Comparison of ENCODE assay signal across 8 mouse cellular contexts in the genomic region with DNA sequence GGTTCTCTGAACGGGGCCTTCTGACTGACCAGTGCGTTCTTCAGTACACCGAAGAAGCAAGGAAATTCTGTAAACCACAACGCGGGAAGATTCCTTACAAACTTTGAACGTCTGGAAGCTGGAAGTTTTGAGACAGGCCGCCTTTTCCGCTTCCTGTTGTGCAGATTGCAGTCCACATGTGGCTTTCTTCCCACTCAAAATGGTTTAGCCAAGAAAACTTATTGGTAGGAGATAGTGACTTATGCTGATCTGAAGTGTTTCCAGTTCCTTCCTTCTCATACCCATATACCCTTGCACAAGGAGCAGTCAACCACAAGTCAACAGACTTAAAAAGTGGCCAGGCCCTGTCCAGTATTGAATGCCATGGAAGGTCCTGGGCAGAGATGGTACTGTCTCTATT. TPM values are rescaled to one million over a fixed set of nuclear protein-coding genes. Genes with fewer than 3 reads are reported as not detected.
DNase-seq lines count a peak whose midpoint lies in the region; ATAC-seq and TF ChIP-seq lines count a peak whose summit lies in the region.

No protein-coding gene starts in this region.

- peaks cover 33% of the 10 kb centered on the region for H3K36me3 ChIP-seq in heart, embryonic 14.5 days (ENCODE audit: control insufficient read depth, insufficient read depth, low read length)
- peaks cover 23% of the 10 kb centered on the region for H3K36me3 ChIP-seq in hindbrain, embryonic 14.5 days (replicated peaks; ENCODE audit: control insufficient read depth, insufficient read depth)
- H3K36me3 ChIP-seq in midbrain, embryonic 13.5 days, result peaks cover 19% of the 10 kb centered on the region

- H3K4me3 ChIP-seq in heart, embryonic 14.5 days (ENCODE audit: control insufficient read depth in 1 of 2, insufficient read depth in 1 of 2, low read depth in 1 of 2, low read length in 2 of 2), result peak overlapping the region; percentile 11 to 83; a peak in 3 of 4 replicates
- peak overlapping the region; percentile 85 for H3K4me3 ChIP-seq in bone marrow macrophage, adult 2 months (ENCODE audit: insufficient read depth, low read length)
- H3K4me3 ChIP-seq in hindbrain, embryonic 14.5 days (replicated peaks; ENCODE audit: low read length), result peak overlapping the region; percentile 76
- peak overlapping the region; percentile 72 for H3K4me3 ChIP-seq in midbrain, embryonic 13.5 days (replicated peaks)

- H3K9ac ChIP-seq in heart, embryonic 14.5 days (ENCODE audit: low read length), result peak overlapping the region; percentile 87
- peak overlapping the region; percentile 71 for H3K9ac ChIP-seq in hindbrain, embryonic 14.5 days
- H3K9ac ChIP-seq in midbrain, embryonic 13.5 days (replicated peaks), result peak overlapping the region; percentile 77

- DNase-seq in heart, postnatal 10 days, result no peak
- no peak for DNase-seq in hindbrain, embryonic 14.5 days (ENCODE audit: low spot score)
- no peak for DNase-seq in right cerebral cortex, postnatal 14 days
- DNase-seq in gastrocnemius, postnatal 10 days, result no peak
- DNase-seq in adrenal gland, adult 18-20 months (ENCODE audit: low spot score in 2 of 2), result no peak

- peaks cover 3 to 21% of the 10 kb centered on the region in 2 experiments for H3K4me1 ChIP-seq in heart, embryonic 14.5 days (ENCODE audit: control insufficient read depth in 2 of 2, insufficient read depth in 2 of 2, low read length in 2 of 2)
- H3K4me1 ChIP-seq in bone marrow macrophage, adult 2 months (ENCODE audit: control insufficient read depth, insufficient read depth, low read length), result peaks cover 17% of the 10 kb centered on the region
- peaks cover 16% of the 10 kb centered on the region for H3K4me1 ChIP-seq in hindbrain, embryonic 14.5 days (replicated peaks; ENCODE audit: control insufficient read depth, insufficient read depth, low read length)
- peaks cover 32% of the 10 kb centered on the region for H3K4me1 ChIP-seq in midbrain, embryonic 13.5 days (replicated peaks)

- H3K9me3 ChIP-seq in heart, embryonic 14.5 days (ENCODE audit: control insufficient read depth, low read length), result no peaks in the 10 kb centered on the region
- no peaks in the 10 kb centered on the region for H3K9me3 ChIP-seq in hindbrain, embryonic 14.5 days (ENCODE audit: control insufficient read depth, low read length)
- no peaks in the 10 kb centered on the region for H3K9me3 ChIP-seq in midbrain, embryonic 13.5 days

- no peak for TF ChIP-seq CTCF in bone marrow macrophage, adult 2 months (IDR thresholded peaks at IDR 0.05; ENCODE audit: low read depth, low read length)

- WGBS in heart, embryonic 14.5 days, result 53% methylated on average over 8 of the region's 8 CpGs
- WGBS in hindbrain, embryonic 14.5 days, result 68% methylated on average over 8 of the region's 8 CpGs
- WGBS in midbrain, embryonic 13.5 days, result 77% methylated on average over 8 of the region's 8 CpGs

- peak overlapping the region; percentile 91 for H3K4me2 ChIP-seq in heart, embryonic 14.5 days (ENCODE audit: low read length)
- H3K4me2 ChIP-seq in hindbrain, embryonic 14.5 days (replicated peaks), result peak overlapping the region; percentile 80
- peak overlapping the region; percentile 94 for H3K4me2 ChIP-seq in midbrain, embryonic 13.5 days (replicated peaks)

- intact Hi-C loops in heart, postnatal 10 days (cut with DNase I), result no loop called here

- ATAC-seq in heart, embryonic 14.5 days (ENCODE audit: insufficient number of reproducible peaks, insufficient read depth, low FRiP score, low read depth), result no peak
- ATAC-seq in hindbrain, embryonic 14.5 days (ENCODE audit: low FRiP score), result no peak
- ATAC-seq in midbrain, embryonic 13.5 days, result no peak

- H3K27me3 ChIP-seq in heart, embryonic 14.5 days (ENCODE audit: control insufficient read depth, insufficient read depth, low read length), result no peaks in the 10 kb centered on the region
- no peaks in the 10 kb centered on the region for H3K27me3 ChIP-seq in hindbrain, embryonic 14.5 days (ENCODE audit: control insufficient read depth, insufficient read depth, low read length)
- peaks cover 5% of the 10 kb centered on the region; the same call in 1 of the 2 replicates for H3K27me3 ChIP-seq in midbrain, embryonic 13.5 days

- no peak for TF ChIP-seq POLR2A in bone marrow macrophage, adult 2 months (IDR thresholded peaks at IDR 0.05; ENCODE audit: borderline replicate concordance, low read depth, low read length)

- H3K27ac ChIP-seq in heart, embryonic 14.5 days (replicated peaks in 1 of 2; ENCODE audit: control insufficient read depth in 1 of 2, insufficient read depth in 1 of 2, low read depth in 2 of 2, low read length in 2 of 2), result no peak overlapping the region
- H3K27ac ChIP-seq in bone marrow macrophage, adult 2 months (ENCODE audit: insufficient read depth, low read depth, low read length), result 0 out of 2 replicates have a peak overlapping the region, but pooled peaks have one; percentile 9
- no peak overlapping the region for H3K27ac ChIP-seq in hindbrain, embryonic 14.5 days
- no peak overlapping the region for H3K27ac ChIP-seq in midbrain, embryonic 13.5 days

RNA-seq across cellular contexts. Expression of gene Ptges3l, which starts 1.0 kb away (rescaled TPM):
- polyA plus RNA-seq in heart, embryonic 14.5 days (2014; fragmentation: Nextera tagmentation; extraction: Ambion mirVana), result 81.7 and 96.0 TPM in 2 replicates
- 10 to 100 TPM; 37.4 to 39.7 TPM for total RNA-seq in heart, postnatal 10 days (2021)
- polyA plus RNA-seq in bone marrow macrophage, adult 2 months (2012; ENCODE audit: insufficient read depth, insufficient read length, missing spikeins), result 4.5 and 4.7 TPM in 2 replicates
- polyA plus RNA-seq in hindbrain, embryonic 14.5 days (2014; fragmentation: Nextera tagmentation; extraction: Ambion mirVana), result 1.9 and 2.2 TPM in 2 replicates
- 2.0 and 2.6 TPM in 2 replicates for polyA plus RNA-seq in midbrain, embryonic 13.5 days (2015; fragmentation: Nextera tagmentation; extraction: Ambion mirVana)
- total RNA-seq in gastrocnemius, postnatal 10 days (2021), result 100 to 1,000 TPM in 1 of 2 experiments, 10 to 100 TPM in 1; 90.6 to 101 TPM
- 1 to 10 TPM; 6.1 TPM for total RNA-seq in adrenal gland, adult 18-20 months (2021)

RNA-seq across cellular contexts. Expression of gene Rundc1, which starts 1.3 kb away (rescaled TPM):
- polyA plus RNA-seq in heart, embryonic 14.5 days (2014; fragmentation: Nextera tagmentation; extraction: Ambion mirVana), result 10.1 and 10.7 TPM in 2 replicates
- total RNA-seq in heart, postnatal 10 days (2021), result 10 to 100 TPM; 11.1 to 12.4 TPM
- 11.4 and 12.0 TPM in 2 replicates for polyA plus RNA-seq in bone marrow macrophage, adult 2 months (2012; ENCODE audit: insufficient read depth, insufficient read length, missing spikeins)
- polyA plus RNA-seq in hindbrain, embryonic 14.5 days (2014; fragmentation: Nextera tagmentation; extraction: Ambion mirVana), result 23.1 and 24.1 TPM in 2 replicates
- polyA plus RNA-seq in midbrain, embryonic 13.5 days (2015; fragmentation: Nextera tagmentation; extraction: Ambion mirVana), result 26.2 and 26.4 TPM in 2 replicates
- total RNA-seq in gastrocnemius, postnatal 10 days (2021), result 1 to 10 TPM; 6.5 to 6.8 TPM
- 10 to 100 TPM; 28.2 TPM for total RNA-seq in adrenal gland, adult 18-20 months (2021)

RNA-seq across cellular contexts. Expression of gene Gm27029, which starts 1.6 kb away (rescaled TPM):
- 10.2 and 17.4 TPM in 2 replicates for polyA plus RNA-seq in heart, embryonic 14.5 days (2014; fragmentation: Nextera tagmentation; extraction: Ambion mirVana)
- 1 to 10 TPM; 4.3 to 6.1 TPM for total RNA-seq in heart, postnatal 10 days (2021)
- 3.9 and 5.3 TPM in 2 replicates for polyA plus RNA-seq in bone marrow macrophage, adult 2 months (2012; ENCODE audit: insufficient read depth, insufficient read length, missing spikeins)
- 7.3 and 8.8 TPM in 2 replicates for polyA plus RNA-seq in hindbrain, embryonic 14.5 days (2014; fragmentation: Nextera tagmentation; extraction: Ambion mirVana)
- 6.6 and 8.5 TPM in 2 replicates for polyA plus RNA-seq in midbrain, embryonic 13.5 days (2015; fragmentation: Nextera tagmentation; extraction: Ambion mirVana)
- 1 to 10 TPM; 3.5 to 5.2 TPM for total RNA-seq in gastrocnemius, postnatal 10 days (2021)
- 1 to 10 TPM; 2.7 to 4.7 TPM for total RNA-seq in adrenal gland, adult 18-20 months (2021)

RNA-seq across cellular contexts. Expression of gene Aarsd1, which starts 8.8 kb away (rescaled TPM):
- polyA plus RNA-seq in heart, embryonic 14.5 days (2014; fragmentation: Nextera tagmentation; extraction: Ambion mirVana), result 42.2 and 45.4 TPM in 2 replicates
- total RNA-seq in heart, postnatal 10 days (2021), result 10 to 100 TPM; 17.9 to 19.2 TPM
- polyA plus RNA-seq in bone marrow macrophage, adult 2 months (2012; ENCODE audit: insufficient read depth, insufficient read length, missing spikeins), result 15.4 and 17.8 TPM in 2 replicates
- 82.4 and 85.3 TPM in 2 replicates for polyA plus RNA-seq in hindbrain, embryonic 14.5 days (2014; fragmentation: Nextera tagmentation; extraction: Ambion mirVana)
- 94.8 and 101 TPM in 2 replicates for polyA plus RNA-seq in midbrain, embryonic 13.5 days (2015; fragmentation: Nextera tagmentation; extraction: Ambion mirVana)
- 10 to 100 TPM; 17.4 to 17.6 TPM for total RNA-seq in gastrocnemius, postnatal 10 days (2021)
- total RNA-seq in adrenal gland, adult 18-20 months (2021), result 10 to 100 TPM; 29.1 to 38.1 TPM

RNA-seq across cellular contexts. Expression of gene Rpl27, which starts 15.9 kb away (rescaled TPM):
- 245 and 260 TPM in 2 replicates for polyA plus RNA-seq in heart, embryonic 14.5 days (2014; fragmentation: Nextera tagmentation; extraction: Ambion mirVana)
- 10 to 100 TPM; 63.3 to 68.3 TPM for total RNA-seq in heart, postnatal 10 days (2021)
- 519 and 718 TPM in 2 replicates for polyA plus RNA-seq in bone marrow macrophage, adult 2 months (2012; ENCODE audit: insufficient read depth, insufficient read length, missing spikeins)
- 248 and 297 TPM in 2 replicates for polyA plus RNA-seq in hindbrain, embryonic 14.5 days (2014; fragmentation: Nextera tagmentation; extraction: Ambion mirVana)
- polyA plus RNA-seq in midbrain, embryonic 13.5 days (2015; fragmentation: Nextera tagmentation; extraction: Ambion mirVana), result 303 and 310 TPM in 2 replicates
- total RNA-seq in gastrocnemius, postnatal 10 days (2021), result 10 to 100 TPM; 55.9 to 84.8 TPM
- 10 to 100 TPM; 68.8 to 83.9 TPM for total RNA-seq in adrenal gland, adult 18-20 months (2021)

Comparison
In these comparisons a context has a peak if more than half of its experiments do, and no peak if none do; other contexts are left out.
1. RNA of gene Ptges3l, which starts 1.0 kb away (polyA plus RNA-seq): 81.7 to 96.0 TPM in heart, embryonic 14.5 days; 4.5 to 4.7 TPM in bone marrow macrophage, adult 2 months, 2.0 to 2.6 TPM in midbrain, embryonic 13.5 days and 1.9 to 2.2 TPM in hindbrain, embryonic 14.5 days; every median in the first group is over 10 times any median in the second.
2. Peak in every context shown above with its lines, with median percentiles within 50 percentile points of each other: H3K4me2 ChIP-seq, H3K4me3 ChIP-seq and H3K9ac ChIP-seq.